Mouse (Mus musculus): ENCODE data around the gene Sumo2. TPM values are rescaled to one million over a fixed set of nuclear protein-coding genes. Genes with fewer than 3 reads are reported as not detected.
"Not testable (repeated sequence)": the region's sequence is repeated elsewhere in the genome, so short reads cannot be mapped to it uniquely, and the experiment has no call there.

Sumo2 gene
- polyA plus RNA-seq, 1 experiment: 1,012 TPM

- Histone ChIP-seq H3K4me3 (ENCODE audit: low read depth, low read length) (no peak overlapping the region), H3K4me1 (ENCODE audit: control insufficient read depth, insufficient read depth, low read length) (no peaks in the 10 kb centered on the region), H3K9me3 (replicated peaks; ENCODE audit: control insufficient read depth, insufficient read depth, low read length, poor library complexity, severe bottlenecking) (peaks cover 5% of the 10 kb centered on the region), H3K9ac (ENCODE audit: low read depth, poor library complexity, severe bottlenecking) (no peak overlapping the region), H3K27ac (ENCODE audit: insufficient read depth, low read length) (no peak overlapping the region), H3K36me3 (ENCODE audit: control insufficient read depth, insufficient read depth, low read length, poor library complexity, severe bottlenecking) (peaks cover 4% of the 10 kb centered on the region; the same call in 1 of the 2 replicates), H3K27me3 (ENCODE audit: control insufficient read depth, insufficient read depth, low read length, poor library complexity, severe bottlenecking) (no peaks in the 10 kb centered on the region)
- no peak for TF ChIP-seq CTCF (IDR thresholded peaks at IDR 0.05; ENCODE audit: low read depth, low read length)
- no peak for TF ChIP-seq EP300 (IDR thresholded peaks at IDR 0.05; ENCODE audit: insufficient read depth, low read depth, low read length)
- no peak for TF ChIP-seq POLR2A (IDR thresholded peaks at IDR 0.05; ENCODE audit: insufficient read depth, low read length)
These were observed 25.0 kb downstream of the Sumo2 start for GRCm38 (mm10) chr11:115511121-115511520.

GRCm38 (mm10) chr11:115510507-115510888 is 25.6 kb downstream of the Sumo2 start:
- no peak overlapping the region for H3K4me3 ChIP-seq (ENCODE audit: low read depth, low read length)
- no peaks in the 10 kb centered on the region for H3K4me1 ChIP-seq (ENCODE audit: control insufficient read depth, insufficient read depth, low read length)
- no peak for TF ChIP-seq CTCF (IDR thresholded peaks at IDR 0.05; ENCODE audit: low read depth, low read length)
- TF ChIP-seq EP300 (IDR thresholded peaks at IDR 0.05; ENCODE audit: insufficient read depth, low read depth, low read length): no peak
- TF ChIP-seq POLR2A (IDR thresholded peaks at IDR 0.05; ENCODE audit: insufficient read depth, low read length): no peak
- peaks cover 5% of the 10 kb centered on the region for H3K9me3 ChIP-seq (replicated peaks; ENCODE audit: control insufficient read depth, insufficient read depth, low read length, poor library complexity, severe bottlenecking)
- H3K36me3 ChIP-seq (ENCODE audit: control insufficient read depth, insufficient read depth, low read length, poor library complexity, severe bottlenecking): peaks cover 4% of the 10 kb centered on the region; the same call in 1 of the 2 replicates
- H3K27me3 ChIP-seq (ENCODE audit: control insufficient read depth, insufficient read depth, low read length, poor library complexity, severe bottlenecking): no peaks in the 10 kb centered on the region
- no peak overlapping the region for H3K27ac ChIP-seq (ENCODE audit: insufficient read depth, low read length)
- H3K9ac ChIP-seq (ENCODE audit: low read depth, poor library complexity, severe bottlenecking): no peak overlapping the region

DNA sequence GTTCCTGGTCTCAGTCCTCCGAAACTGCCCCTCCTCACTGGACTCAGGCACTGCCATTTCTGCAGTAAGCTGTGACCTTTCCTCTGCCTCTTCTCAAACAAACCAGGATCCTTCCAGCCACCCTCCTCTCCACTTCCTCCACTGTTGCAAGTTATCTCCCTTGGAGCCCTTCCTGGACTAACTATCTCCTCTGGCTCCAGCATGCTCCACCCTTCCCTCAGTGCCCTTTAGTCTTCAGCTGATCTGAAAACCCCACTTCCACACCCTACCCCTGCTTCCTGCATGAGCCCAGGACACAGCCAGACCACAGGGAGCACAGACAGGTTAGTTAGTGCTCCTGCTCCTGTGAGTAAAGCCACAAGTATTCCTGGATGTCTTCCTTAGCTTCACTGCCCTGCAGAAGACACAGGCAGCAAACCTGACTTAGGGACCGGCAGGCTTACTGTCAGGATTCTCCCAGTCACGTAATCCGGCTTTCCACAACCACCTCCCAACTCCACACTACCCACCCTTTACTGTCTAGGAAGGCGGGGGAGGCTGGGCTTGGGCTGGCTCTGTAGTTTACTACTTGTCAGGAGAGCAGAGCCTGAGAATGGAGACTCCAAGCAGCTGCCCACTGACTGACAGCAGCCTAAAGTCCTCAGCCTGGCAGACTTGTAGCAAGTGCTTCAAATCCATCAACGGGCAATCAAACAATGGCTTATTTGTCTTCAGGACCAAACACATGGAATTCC is 26.1 kb downstream of the Sumo2 start:
- no peaks in the 10 kb centered on the region for H3K4me1 ChIP-seq (ENCODE audit: control insufficient read depth, insufficient read depth, low read length)
- peaks cover 5% of the 10 kb centered on the region for H3K9me3 ChIP-seq (replicated peaks; ENCODE audit: control insufficient read depth, insufficient read depth, low read length, poor library complexity, severe bottlenecking)
- no peak overlapping the region for H3K4me3 ChIP-seq (ENCODE audit: low read depth, low read length)
- TF ChIP-seq EP300 (IDR thresholded peaks at IDR 0.05; ENCODE audit: insufficient read depth, low read depth, low read length) (no peak), POLR2A (IDR thresholded peaks at IDR 0.05; ENCODE audit: insufficient read depth, low read length) (no peak), CTCF (IDR thresholded peaks at IDR 0.05; ENCODE audit: low read depth, low read length) (no peak)
- H3K9ac ChIP-seq (ENCODE audit: low read depth, poor library complexity, severe bottlenecking): no peak overlapping the region
- peaks cover 4% of the 10 kb centered on the region; the same call in 1 of the 2 replicates for H3K36me3 ChIP-seq (ENCODE audit: control insufficient read depth, insufficient read depth, low read length, poor library complexity, severe bottlenecking)
- H3K27me3 ChIP-seq (ENCODE audit: control insufficient read depth, insufficient read depth, low read length, poor library complexity, severe bottlenecking): no peaks in the 10 kb centered on the region
- no peak overlapping the region for H3K27ac ChIP-seq (ENCODE audit: insufficient read depth, low read length)

- H3K9ac ChIP-seq (ENCODE audit: low read depth, poor library complexity, severe bottlenecking): no peak overlapping the region
- peaks cover 8% of the 10 kb centered on the region; the same call in 1 of the 2 replicates for H3K36me3 ChIP-seq (ENCODE audit: control insufficient read depth, insufficient read depth, low read length, poor library complexity, severe bottlenecking)
- H3K9me3 ChIP-seq (replicated peaks; ENCODE audit: control insufficient read depth, insufficient read depth, low read length, poor library complexity, severe bottlenecking): peaks cover 5% of the 10 kb centered on the region
- H3K27me3 ChIP-seq (ENCODE audit: control insufficient read depth, insufficient read depth, low read length, poor library complexity, severe bottlenecking): no peaks in the 10 kb centered on the region
- H3K27ac ChIP-seq (ENCODE audit: insufficient read depth, low read length): no peak overlapping the region
- no peak overlapping the region for H3K4me3 ChIP-seq (ENCODE audit: low read depth, low read length)
- no peaks in the 10 kb centered on the region for H3K4me1 ChIP-seq (ENCODE audit: control insufficient read depth, insufficient read depth, low read length)
- TF ChIP-seq CTCF (IDR thresholded peaks at IDR 0.05; ENCODE audit: low read depth, low read length): no peak
These were observed 28.0 kb downstream of the Sumo2 start for GRCm38 (mm10) chr11:115508061-115508460.

DNA sequence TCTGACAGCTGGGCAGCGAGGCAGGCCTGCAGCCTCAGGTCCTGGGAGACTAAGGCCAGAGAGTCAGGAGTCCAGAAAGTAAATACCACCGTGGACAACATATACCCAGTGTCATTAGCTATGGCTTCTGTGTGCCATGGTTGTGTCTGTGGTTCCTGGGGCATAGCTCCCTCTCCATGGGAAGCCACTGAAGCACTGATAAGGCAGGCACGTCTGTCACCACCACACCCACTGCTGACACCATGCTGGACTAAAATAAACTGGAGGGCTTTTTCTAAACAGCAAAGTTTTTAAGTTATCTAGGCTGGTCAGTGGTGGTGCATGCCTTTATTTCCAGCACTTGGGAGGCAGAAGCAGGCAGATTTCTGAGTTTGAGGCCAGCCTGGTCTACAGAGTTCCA is 29.5 kb downstream of the Sumo2 start:
- Histone ChIP-seq H3K9me3 (replicated peaks; ENCODE audit: control insufficient read depth, insufficient read depth, low read length, poor library complexity, severe bottlenecking) (no peaks in the 10 kb centered on the region), H3K4me3 (ENCODE audit: low read depth, low read length) (no peak overlapping the region), H3K27ac (ENCODE audit: insufficient read depth, low read length) (no peak overlapping the region), H3K27me3 (ENCODE audit: control insufficient read depth, insufficient read depth, low read length, poor library complexity, severe bottlenecking) (no peaks in the 10 kb centered on the region), H3K4me1 (ENCODE audit: control insufficient read depth, insufficient read depth, low read length) (no peaks in the 10 kb centered on the region), H3K9ac (ENCODE audit: low read depth, poor library complexity, severe bottlenecking) (no peak overlapping the region), H3K36me3 (ENCODE audit: control insufficient read depth, insufficient read depth, low read length, poor library complexity, severe bottlenecking) (peaks cover 16% of the 10 kb centered on the region)
- no peak for TF ChIP-seq CTCF (IDR thresholded peaks at IDR 0.05; ENCODE audit: low read depth, low read length)
- no peak for TF ChIP-seq EP300 (IDR thresholded peaks at IDR 0.05; ENCODE audit: insufficient read depth, low read depth, low read length)
- TF ChIP-seq POLR2A (IDR thresholded peaks at IDR 0.05; ENCODE audit: insufficient read depth, low read length): no peak

- Histone ChIP-seq H3K27ac (ENCODE audit: insufficient read depth, low read length) (no peak overlapping the region), H3K4me3 (ENCODE audit: low read depth, low read length) (no peak overlapping the region), H3K27me3 (ENCODE audit: control insufficient read depth, insufficient read depth, low read length, poor library complexity, severe bottlenecking) (no peaks in the 10 kb centered on the region), H3K9me3 (replicated peaks; ENCODE audit: control insufficient read depth, insufficient read depth, low read length, poor library complexity, severe bottlenecking) (no peaks in the 10 kb centered on the region), H3K36me3 (ENCODE audit: control insufficient read depth, insufficient read depth, low read length, poor library complexity, severe bottlenecking) (peaks cover 50% of the 10 kb centered on the region), H3K4me1 (ENCODE audit: control insufficient read depth, insufficient read depth, low read length) (no peaks in the 10 kb centered on the region), H3K9ac (ENCODE audit: low read depth, poor library complexity, severe bottlenecking) (no peak overlapping the region)
- TF ChIP-seq EP300 (IDR thresholded peaks at IDR 0.05; ENCODE audit: insufficient read depth, low read depth, low read length) (no peak), CTCF (IDR thresholded peaks at IDR 0.05; ENCODE audit: low read depth, low read length) (no peak), POLR2A (IDR thresholded peaks at IDR 0.05; ENCODE audit: insufficient read depth, low read length) (no peak)
These were observed 33.4 kb downstream of the Sumo2 start for GRCm38 (mm10) chr11:115502636-115503035.

- not testable (repeated sequence) for H3K9ac ChIP-seq (ENCODE audit: low read depth, poor library complexity, severe bottlenecking); H3K27me3 ChIP-seq (ENCODE audit: control insufficient read depth, insufficient read depth, low read length, poor library complexity, severe bottlenecking); H3K27ac ChIP-seq (ENCODE audit: insufficient read depth, low read length); H3K9me3 ChIP-seq (replicated peaks; ENCODE audit: control insufficient read depth, insufficient read depth, low read length, poor library complexity, severe bottlenecking); H3K4me1 ChIP-seq (ENCODE audit: control insufficient read depth, insufficient read depth, low read length); H3K4me3 ChIP-seq (ENCODE audit: low read depth, low read length)
- peaks cover 34% of the 10 kb centered on the region for H3K36me3 ChIP-seq (ENCODE audit: control insufficient read depth, insufficient read depth, low read length, poor library complexity, severe bottlenecking)
These were observed 39.5 kb downstream of the Sumo2 start for GRCm38 (mm10) chr11:115496559-115496958.
